Mouse (Mus musculus): ENCODE measurements around the gene Tnk1. TPM values are rescaled to one million over a fixed set of nuclear protein-coding genes. Genes with fewer than 3 reads are reported as not detected.

Gene Tnk1
- polyA plus RNA-seq, 1 experiment from 2014 or later = 20.5 TPM

GRCm38 (mm10) chr11:69894671-69895070 is 36.1 kb upstream of the Tnk1 start:
- Histone ChIP-seq H3K4me3 (ENCODE audit: low read length) (no peak overlapping the region), H3K9ac (ENCODE audit: low read depth, low read length) (no peak overlapping the region), H3K9me3 (ENCODE audit: control insufficient read depth, low read length) (no peaks in the 10 kb centered on the region), H3K4me1 (ENCODE audit: control insufficient read depth, insufficient read depth, low read length) (no peaks in the 10 kb centered on the region), H3K27ac (ENCODE audit: low read length) (no peak overlapping the region), H3K27me3 (replicated peaks; ENCODE audit: control insufficient read depth, insufficient read depth, low read length) (no peaks in the 10 kb centered on the region), H3K4me2 (ENCODE audit: low read depth, low read length) (no peak overlapping the region), H3K36me3 (ENCODE audit: control insufficient read depth, insufficient read depth, low read length) (no peaks in the 10 kb centered on the region)
- ATAC-seq = no peak
- WGBS = 73% methylated on average over 5 of the region's 5 CpGs

GRCm38 (mm10) chr11:69891482-69891881 is 33.0 kb upstream of the Tnk1 start:
- H3K4me1 ChIP-seq (ENCODE audit: control insufficient read depth, insufficient read depth, low read length) = no peaks in the 10 kb centered on the region

GRCm38 (mm10) chr11:69886907-69887635 is 28.5 kb upstream of the Tnk1 start:
- WGBS = 62% methylated on average over 8 of the region's 8 CpGs
- Histone ChIP-seq H3K36me3 (ENCODE audit: control insufficient read depth, insufficient read depth, low read length) (no peaks in the 10 kb centered on the region), H3K9me3 (ENCODE audit: control insufficient read depth, low read length) (no peaks in the 10 kb centered on the region), H3K9ac (ENCODE audit: low read depth, low read length) (no peak overlapping the region), H3K27me3 (replicated peaks; ENCODE audit: control insufficient read depth, insufficient read depth, low read length) (no peaks in the 10 kb centered on the region), H3K4me3 (ENCODE audit: low read length) (no peak overlapping the region), H3K4me1 (ENCODE audit: control insufficient read depth, insufficient read depth, low read length) (no peaks in the 10 kb centered on the region), H3K4me2 (ENCODE audit: low read depth, low read length) (no peak overlapping the region), H3K27ac (ENCODE audit: low read length) (no peak overlapping the region)
- ATAC-seq = no peak

More at GRCm38 (mm10) chr11:69891482-69891881, 33.0 kb upstream of the Tnk1 start:
- Histone ChIP-seq H3K27ac (ENCODE audit: low read length) (no peak overlapping the region), H3K4me3 (ENCODE audit: low read length) (no peak overlapping the region), H3K4me2 (ENCODE audit: low read depth, low read length) (no peak overlapping the region), H3K27me3 (replicated peaks; ENCODE audit: control insufficient read depth, insufficient read depth, low read length) (no peaks in the 10 kb centered on the region), H3K9me3 (ENCODE audit: control insufficient read depth, low read length) (no peaks in the 10 kb centered on the region), H3K36me3 (ENCODE audit: control insufficient read depth, insufficient read depth, low read length) (no peaks in the 10 kb centered on the region), H3K9ac (ENCODE audit: low read depth, low read length) (no peak overlapping the region)
- no peak for ATAC-seq
- WGBS = 76% methylated on average over 4 of the region's 4 CpGs

- Histone ChIP-seq H3K27me3 (replicated peaks; ENCODE audit: control insufficient read depth, insufficient read depth, low read length) (no peaks in the 10 kb centered on the region), H3K4me2 (ENCODE audit: low read depth, low read length) (no peak overlapping the region), H3K9me3 (ENCODE audit: control insufficient read depth, low read length) (no peaks in the 10 kb centered on the region), H3K36me3 (ENCODE audit: control insufficient read depth, insufficient read depth, low read length) (no peaks in the 10 kb centered on the region), H3K4me3 (ENCODE audit: low read length) (no peak overlapping the region), H3K9ac (ENCODE audit: low read depth, low read length) (0 out of 2 replicates have a peak overlapping the region, but pooled peaks have one; percentile 27), H3K27ac (ENCODE audit: low read length) (no peak overlapping the region), H3K4me1 (ENCODE audit: control insufficient read depth, insufficient read depth, low read length) (peaks cover 15% of the 10 kb centered on the region)
- 73% methylated on average over 8 of the region's 8 CpGs for WGBS
- no peak for ATAC-seq
Observed at GRCm38 (mm10) chr11:69884663-69885062, 26.1 kb upstream of the Tnk1 start.

- 0 out of 2 replicates have a peak overlapping the region, but pooled peaks have one; percentile 38 for H3K9ac ChIP-seq (ENCODE audit: low read depth, low read length)
- no peak overlapping the region; the same call in 1 of the 2 replicates for H3K27ac ChIP-seq (ENCODE audit: low read length)
- H3K4me2 ChIP-seq (ENCODE audit: low read depth, low read length) = no peak overlapping the region
- no peaks in the 10 kb centered on the region for H3K27me3 ChIP-seq (replicated peaks; ENCODE audit: control insufficient read depth, insufficient read depth, low read length)
- 62% methylated on average over 9 of the region's 9 CpGs for WGBS
- H3K4me1 ChIP-seq (ENCODE audit: control insufficient read depth, insufficient read depth, low read length) = peaks cover 19% of the 10 kb centered on the region
- no peak for ATAC-seq
- H3K4me3 ChIP-seq (ENCODE audit: low read length) = no peak overlapping the region
- H3K9me3 ChIP-seq (ENCODE audit: control insufficient read depth, low read length) = no peaks in the 10 kb centered on the region
- H3K36me3 ChIP-seq (ENCODE audit: control insufficient read depth, insufficient read depth, low read length) = no peaks in the 10 kb centered on the region
Observed at GRCm38 (mm10) chr11:69884240-69884639, 25.7 kb upstream of the Tnk1 start.

- H3K27ac ChIP-seq (ENCODE audit: low read length) = no peak overlapping the region; the same call in 1 of the 2 replicates
- H3K36me3 ChIP-seq (ENCODE audit: control insufficient read depth, insufficient read depth, low read length) = no peaks in the 10 kb centered on the region
- no peak for ATAC-seq
- no peak overlapping the region for H3K4me3 ChIP-seq (ENCODE audit: low read length)
- no peak overlapping the region for H3K4me2 ChIP-seq (ENCODE audit: low read depth, low read length)
- H3K9ac ChIP-seq (ENCODE audit: low read depth, low read length) = 0 out of 2 replicates have a peak overlapping the region, but pooled peaks have one; percentile 38
- 84% methylated on average over 8 of the region's 8 CpGs for WGBS
- no peaks in the 10 kb centered on the region for H3K27me3 ChIP-seq (replicated peaks; ENCODE audit: control insufficient read depth, insufficient read depth, low read length)
- no peaks in the 10 kb centered on the region for H3K9me3 ChIP-seq (ENCODE audit: control insufficient read depth, low read length)
- peaks cover 22% of the 10 kb centered on the region for H3K4me1 ChIP-seq (ENCODE audit: control insufficient read depth, insufficient read depth, low read length)
Observed at GRCm38 (mm10) chr11:69883527-69884151, 25.1 kb upstream of the Tnk1 start.

- Histone ChIP-seq H3K4me2 (ENCODE audit: low read depth, low read length) (no peak overlapping the region), H3K4me1 (ENCODE audit: control insufficient read depth, insufficient read depth, low read length) (peaks cover 23% of the 10 kb centered on the region), H3K9ac (ENCODE audit: low read depth, low read length) (no peak overlapping the region), H3K4me3 (ENCODE audit: low read length) (no peak overlapping the region), H3K36me3 (ENCODE audit: control insufficient read depth, insufficient read depth, low read length) (no peaks in the 10 kb centered on the region), H3K27ac (ENCODE audit: low read length) (no peak overlapping the region), H3K27me3 (replicated peaks; ENCODE audit: control insufficient read depth, insufficient read depth, low read length) (no peaks in the 10 kb centered on the region), H3K9me3 (ENCODE audit: control insufficient read depth, low read length) (no peaks in the 10 kb centered on the region)
- 65% methylated on average over 4 of the region's 4 CpGs for WGBS
- ATAC-seq = no peak
Observed at GRCm38 (mm10) chr11:69883066-69883465, 24.5 kb upstream of the Tnk1 start.

GRCm38 (mm10) chr11:69881787-69882670 is 23.5 kb upstream of the Tnk1 start:
- Histone ChIP-seq H3K36me3 (ENCODE audit: control insufficient read depth, insufficient read depth, low read length) (no peaks in the 10 kb centered on the region), H3K27me3 (replicated peaks; ENCODE audit: control insufficient read depth, insufficient read depth, low read length) (no peaks in the 10 kb centered on the region), H3K4me3 (ENCODE audit: low read length) (peak overlapping the region; percentile 50), H3K4me1 (ENCODE audit: control insufficient read depth, insufficient read depth, low read length) (peaks cover 30% of the 10 kb centered on the region), H3K9ac (ENCODE audit: low read depth, low read length) (peak overlapping the region; percentile 71), H3K4me2 (ENCODE audit: low read depth, low read length) (peak overlapping the region; percentile 84), H3K27ac (ENCODE audit: low read length) (peak overlapping the region; percentile 88), H3K9me3 (ENCODE audit: control insufficient read depth, low read length) (no peaks in the 10 kb centered on the region)
- ATAC-seq = peak; percentile 3; the same call in 1 of the 2 replicates
- 57% methylated on average over 21 of the region's 21 CpGs for WGBS

Data from intestine, embryonic 16.5 days (tissue).